Mouse (Mus musculus): Measurements from ENCODE around the gene Dmrt1. TPM values are rescaled to one million over a fixed set of nuclear protein-coding genes. Genes with fewer than 3 reads are reported as not detected.

Gene Dmrt1
- total and polyA plus RNA-seq, 2 experiments from 2014 or later = not detected

- Histone ChIP-seq H3K4me1 (ENCODE audit: insufficient read depth, low read length) (peaks cover 5% of the 10 kb centered on the region; the same call in 1 of the 2 replicates), H3K27me3 (ENCODE audit: insufficient read depth, low read length) (peaks cover 81% of the 10 kb centered on the region), H3K4me2 (ENCODE audit: low read depth, low read length, poor library complexity, severe bottlenecking) (peak overlapping the region; percentile 32), H3K9ac (replicated peaks; ENCODE audit: low read length, poor library complexity, severe bottlenecking) (no peak overlapping the region), H3K27ac (ENCODE audit: low read depth, low read length) (no peak overlapping the region), H3K4me3 (ENCODE audit: low read depth, low read length) (peak overlapping the region; percentile 18), H3K9me3 (ENCODE audit: low read length) (no peaks in the 10 kb centered on the region), H3K36me3 (ENCODE audit: insufficient read depth, low read length) (no peaks in the 10 kb centered on the region)
- ATAC-seq (ENCODE audit: low FRiP score) (peak; percentile 51), DNase-seq (ENCODE audit: low spot score) (no peak)
- TF ChIP-seq CTCF (IDR thresholded peaks at IDR 0.05) = no peak
- under 1% methylated on average over 39 of the region's 71 CpGs for WGBS
Measured at GRCm38 (mm10) chr19:25610411-25611111, 105.1 kb downstream of the Dmrt1 start.

GRCm38 (mm10) chr19:25611116-25611515 lies 105.7 kb downstream of the Dmrt1 start:
- H3K9me3 ChIP-seq (ENCODE audit: low read length) = no peaks in the 10 kb centered on the region
- peak overlapping the region; percentile 32 for H3K4me2 ChIP-seq (ENCODE audit: low read depth, low read length, poor library complexity, severe bottlenecking)
- ATAC-seq (ENCODE audit: low FRiP score) = no peak; the same call in 1 of the 2 replicates
- under 1% methylated on average over 39 of the region's 42 CpGs for WGBS
- H3K4me1 ChIP-seq (ENCODE audit: insufficient read depth, low read length) = peaks cover 5% of the 10 kb centered on the region; the same call in 1 of the 2 replicates
- peaks cover 81% of the 10 kb centered on the region for H3K27me3 ChIP-seq (ENCODE audit: insufficient read depth, low read length)
- no peak for DNase-seq (ENCODE audit: low spot score)
- no peak for TF ChIP-seq CTCF (IDR thresholded peaks at IDR 0.05)
- H3K4me3 ChIP-seq (ENCODE audit: low read depth, low read length) = peak overlapping the region; percentile 18; the same call in 1 of the 2 replicates
- H3K27ac ChIP-seq (ENCODE audit: low read depth, low read length) = no peak overlapping the region
- H3K9ac ChIP-seq (replicated peaks; ENCODE audit: low read length, poor library complexity, severe bottlenecking) = no peak overlapping the region
- H3K36me3 ChIP-seq (ENCODE audit: insufficient read depth, low read length) = no peaks in the 10 kb centered on the region

- WGBS = 6% methylated on average over 16 of the region's 16 CpGs
- no peak overlapping the region for H3K9ac ChIP-seq (replicated peaks; ENCODE audit: low read length, poor library complexity, severe bottlenecking)
- no peak overlapping the region for H3K27ac ChIP-seq (ENCODE audit: low read depth, low read length)
- no peak overlapping the region for H3K4me2 ChIP-seq (ENCODE audit: low read depth, low read length, poor library complexity, severe bottlenecking)
- no peak for DNase-seq (ENCODE audit: low spot score)
- H3K27me3 ChIP-seq (ENCODE audit: insufficient read depth, low read length) = peaks cover 81% of the 10 kb centered on the region
- H3K4me1 ChIP-seq (ENCODE audit: insufficient read depth, low read length) = peaks cover 5% of the 10 kb centered on the region; the same call in 1 of the 2 replicates
- ATAC-seq (ENCODE audit: low FRiP score) = no peak
- no peak for TF ChIP-seq CTCF (IDR thresholded peaks at IDR 0.05)
- no peak overlapping the region for H3K4me3 ChIP-seq (ENCODE audit: low read depth, low read length)
- no peaks in the 10 kb centered on the region for H3K36me3 ChIP-seq (ENCODE audit: insufficient read depth, low read length)
- H3K9me3 ChIP-seq (ENCODE audit: low read length) = no peaks in the 10 kb centered on the region
Measured at GRCm38 (mm10) chr19:25611876-25612805, 106.7 kb downstream of the Dmrt1 start.

- no peak overlapping the region for H3K4me3 ChIP-seq (ENCODE audit: low read depth, low read length)
- TF ChIP-seq CTCF (IDR thresholded peaks at IDR 0.05) = no peak
- H3K36me3 ChIP-seq (ENCODE audit: insufficient read depth, low read length) = no peaks in the 10 kb centered on the region
- H3K27me3 ChIP-seq (ENCODE audit: insufficient read depth, low read length) = peaks cover 76% of the 10 kb centered on the region
- H3K9me3 ChIP-seq (ENCODE audit: low read length) = no peaks in the 10 kb centered on the region
- DNase-seq (ENCODE audit: low spot score) (no peak), ATAC-seq (ENCODE audit: low FRiP score) (no peak)
- 6% methylated on average over 6 of the region's 6 CpGs for WGBS
- peaks cover 5% of the 10 kb centered on the region; the same call in 1 of the 2 replicates for H3K4me1 ChIP-seq (ENCODE audit: insufficient read depth, low read length)
- H3K9ac ChIP-seq (replicated peaks; ENCODE audit: low read length, poor library complexity, severe bottlenecking) = no peak overlapping the region
- no peak overlapping the region for H3K27ac ChIP-seq (ENCODE audit: low read depth, low read length)
- no peak overlapping the region for H3K4me2 ChIP-seq (ENCODE audit: low read depth, low read length, poor library complexity, severe bottlenecking)
Measured at GRCm38 (mm10) chr19:25612806-25613295, 107.4 kb downstream of the Dmrt1 start.

- Histone ChIP-seq H3K9ac (replicated peaks; ENCODE audit: low read length, poor library complexity, severe bottlenecking) (no peak overlapping the region), H3K36me3 (ENCODE audit: insufficient read depth, low read length) (no peaks in the 10 kb centered on the region), H3K27ac (ENCODE audit: low read depth, low read length) (no peak overlapping the region), H3K4me1 (ENCODE audit: insufficient read depth, low read length) (peaks cover 5% of the 10 kb centered on the region; the same call in 1 of the 2 replicates), H3K9me3 (ENCODE audit: low read length) (no peaks in the 10 kb centered on the region), H3K27me3 (ENCODE audit: insufficient read depth, low read length) (peaks cover 78% of the 10 kb centered on the region), H3K4me2 (ENCODE audit: low read depth, low read length, poor library complexity, severe bottlenecking) (no peak overlapping the region), H3K4me3 (ENCODE audit: low read depth, low read length) (no peak overlapping the region)
- 10% methylated on average over 13 of the region's 13 CpGs for WGBS
- no peak for TF ChIP-seq CTCF (IDR thresholded peaks at IDR 0.05)
- ATAC-seq (ENCODE audit: low FRiP score) = no peak
- DNase-seq (ENCODE audit: low spot score) = no peak
Measured at GRCm38 (mm10) chr19:25613476-25614300, 108.3 kb downstream of the Dmrt1 start.
